Mouse (Mus musculus) testis, adult 2 months (tissue): ENCODE results near the gene Mylpf.

Experiments
- CTCF ChIP-seq: fragments of 200-500 bp; IDR thresholded peaks from 2 replicates; pipeline ENCODE4 v1.5.1; 2012; ENCODE audit warnings: low read depth, mild to moderate bottlenecking, inconsistent platforms, low read length, moderate library complexity; ENCODE audit not compliant: control insufficient read depth, insufficient read depth, insufficient replicate concordance
- POLR2A ChIP-seq: fragments of 200-500 bp; IDR thresholded peaks from 2 replicates; pipeline ENCODE4 v1.6.1; 2012; ENCODE audit warnings: low read depth, mild to moderate bottlenecking, inconsistent platforms, low read length, moderate library complexity; ENCODE audit not compliant: control insufficient read depth

DNA sequence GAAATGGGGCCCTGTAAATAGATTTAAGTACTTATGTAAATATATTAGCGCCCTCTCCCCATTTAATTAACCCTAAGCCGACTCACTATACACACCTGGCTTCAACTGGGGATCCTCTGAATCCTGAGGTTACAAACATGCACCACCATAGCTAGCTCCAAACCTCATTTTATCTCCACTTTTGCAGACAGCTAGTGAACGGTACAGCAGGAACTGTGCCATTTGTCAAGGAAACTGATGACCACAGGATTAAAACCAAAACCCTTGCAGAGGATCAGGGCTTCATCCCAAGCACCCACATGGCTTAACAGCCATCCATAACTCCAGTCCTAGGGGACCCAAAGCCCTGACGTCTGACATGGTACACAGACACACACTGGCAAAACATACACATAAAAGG, 46.3 kb downstream of the Mylpf start:
- TF ChIP-seq CTCF (no peak), POLR2A (no peak)
